Mouse (Mus musculus): ENCODE measurements at regions not wholly inside any gene's neighbourhood (a gene's known extent, or its start where the extent isn't known, plus 50 kb on each side); places are given as distances from the start of the nearest gene placed in this dataset.
A peak's percentile ranks its signal among the peaks of the same experiment; 100 is the strongest.

DNA sequence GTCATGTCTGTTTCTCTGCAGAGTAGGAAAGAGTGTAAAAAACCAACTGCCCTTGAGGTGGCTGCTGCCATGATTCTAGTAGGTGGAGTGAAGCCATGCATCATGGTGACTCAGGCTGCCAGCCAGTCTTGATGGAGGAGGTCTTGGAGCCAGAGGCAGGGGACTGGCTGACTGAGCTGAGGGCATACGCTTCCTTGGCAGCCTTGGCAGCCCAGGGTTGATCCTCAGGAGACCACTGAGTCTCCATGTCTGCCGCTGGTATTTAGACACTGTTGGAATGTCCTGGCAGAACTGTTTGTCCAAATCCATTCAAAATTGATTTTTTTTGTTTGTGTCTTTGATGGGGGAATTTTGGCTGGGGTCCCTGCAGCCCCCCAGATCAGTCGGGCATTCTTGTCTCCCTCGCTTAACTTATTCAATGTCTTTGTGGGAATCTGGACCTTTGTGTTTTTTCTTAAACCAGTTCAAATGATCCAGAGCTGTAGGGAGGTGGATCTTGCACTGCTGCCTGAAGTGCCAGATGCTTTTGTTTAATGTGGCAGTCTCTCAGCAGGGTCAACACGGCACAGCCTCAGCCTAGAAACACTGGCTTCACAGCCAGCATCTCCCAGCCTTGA, 139.0 kb downstream of the 1500009L16Rik start:
- Histone ChIP-seq H3K9me3 (replicated peaks) (no peaks in the 10 kb centered on the region), H3K27me3 (replicated peaks) (no peaks in the 10 kb centered on the region), H3K4me3 (replicated peaks) (no peak overlapping the region), H3K4me2 (no peak overlapping the region), H3K36me3 (no peaks in the 10 kb centered on the region), H3K27ac (replicated peaks) (no peak overlapping the region), H3K4me1 (no peaks in the 10 kb centered on the region; the same call in 1 of the 2 replicates), H3K9ac (replicated peaks) (no peak overlapping the region)
- WGBS = 47% methylated on average over 5 of the region's 5 CpGs
- peak; percentile 67; the same call in 1 of the 2 replicates for ATAC-seq (ENCODE audit: low FRiP score)

DNA sequence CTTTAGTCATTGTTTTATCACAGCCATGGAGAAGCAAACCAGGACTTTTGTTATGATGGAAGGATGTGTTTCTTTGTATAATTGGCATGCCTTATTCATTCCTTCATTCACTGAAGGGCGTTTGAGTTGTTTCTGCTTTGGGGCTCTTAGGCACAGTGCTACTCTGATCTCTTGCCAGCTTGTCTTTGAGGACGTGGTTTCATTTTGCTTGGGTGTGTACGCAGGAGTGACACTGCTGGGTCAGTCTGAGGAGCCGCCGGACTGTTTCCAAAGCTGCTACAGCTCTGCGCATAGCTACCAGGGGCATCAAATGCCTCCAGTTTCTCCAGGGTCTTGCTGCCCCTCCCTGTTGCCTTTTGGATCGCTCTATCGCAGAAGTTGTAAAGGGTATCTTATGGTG, 141.9 kb downstream of the 1500009L16Rik start:
- no peak for ATAC-seq (ENCODE audit: low FRiP score)
- H3K9me3 ChIP-seq (replicated peaks) = no peaks in the 10 kb centered on the region
- H3K36me3 ChIP-seq = no peaks in the 10 kb centered on the region
- no peak overlapping the region for H3K9ac ChIP-seq (replicated peaks)
- no peak overlapping the region for H3K4me3 ChIP-seq (replicated peaks)
- 83% methylated on average over 8 of the region's 8 CpGs for WGBS
- H3K4me2 ChIP-seq = no peak overlapping the region
- no peaks in the 10 kb centered on the region for H3K27me3 ChIP-seq (replicated peaks)
- H3K27ac ChIP-seq (replicated peaks) = no peak overlapping the region
- no peaks in the 10 kb centered on the region; the same call in 1 of the 2 replicates for H3K4me1 ChIP-seq

GRCm38 (mm10) chr10:83865929-83866328, 143.3 kb downstream of the 1500009L16Rik start:
- no peak overlapping the region for H3K4me3 ChIP-seq (replicated peaks)
- no peaks in the 10 kb centered on the region for H3K36me3 ChIP-seq
- no peaks in the 10 kb centered on the region; the same call in 1 of the 2 replicates for H3K4me1 ChIP-seq
- H3K27ac ChIP-seq (replicated peaks) = no peak overlapping the region
- 44% methylated on average over 5 of the region's 5 CpGs for WGBS
- H3K4me2 ChIP-seq = no peak overlapping the region
- no peaks in the 10 kb centered on the region for H3K27me3 ChIP-seq (replicated peaks)
- ATAC-seq (ENCODE audit: low FRiP score) = no peak
- H3K9me3 ChIP-seq (replicated peaks) = no peaks in the 10 kb centered on the region
- no peak overlapping the region for H3K9ac ChIP-seq (replicated peaks)

DNA sequence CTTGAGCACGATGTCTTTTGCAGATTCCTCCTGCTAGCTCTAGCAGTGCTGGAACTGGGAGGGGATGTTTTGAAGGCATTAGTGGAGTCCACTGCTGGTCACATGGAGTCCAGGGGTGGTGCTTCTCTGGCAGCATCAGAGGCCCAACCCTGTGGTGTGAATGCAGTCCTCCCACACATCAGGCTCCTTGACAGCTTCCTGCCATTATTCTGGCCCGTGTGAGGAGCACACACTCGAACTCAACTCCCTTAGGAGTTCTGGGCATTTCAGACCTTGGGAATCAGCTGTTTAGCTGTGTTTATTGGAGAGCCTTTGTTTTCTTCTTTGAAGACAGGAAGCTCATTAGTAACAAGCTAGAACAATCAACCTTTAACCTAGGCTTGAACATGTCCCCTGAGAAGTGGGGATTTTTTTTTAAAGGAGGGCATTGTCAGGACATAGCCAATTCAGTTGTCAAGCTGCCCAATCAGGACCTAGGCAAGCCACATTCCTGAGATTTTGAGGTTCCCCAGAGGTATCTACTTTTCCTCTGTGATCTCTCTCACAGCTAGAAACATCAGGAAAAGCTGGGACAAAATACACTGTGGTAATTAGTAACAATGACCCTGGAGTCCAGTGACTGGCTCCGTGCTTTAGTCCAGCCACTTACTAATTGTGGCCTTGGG, 149.2 kb downstream of the 1500009L16Rik start:
- H3K27ac ChIP-seq (replicated peaks) = no peak overlapping the region
- H3K4me1 ChIP-seq = no peaks in the 10 kb centered on the region
- 61% methylated on average over 4 of the region's 4 CpGs for WGBS
- no peaks in the 10 kb centered on the region for H3K9me3 ChIP-seq (replicated peaks)
- H3K27me3 ChIP-seq (replicated peaks) = no peaks in the 10 kb centered on the region
- H3K9ac ChIP-seq (replicated peaks) = no peak overlapping the region
- H3K36me3 ChIP-seq = no peaks in the 10 kb centered on the region
- no peak overlapping the region for H3K4me2 ChIP-seq
- no peak for ATAC-seq (ENCODE audit: low FRiP score)
- H3K4me3 ChIP-seq (replicated peaks) = no peak overlapping the region

GRCm38 (mm10) chr10:83878745-83879144, 156.1 kb downstream of the 1500009L16Rik start:
- no peak overlapping the region for H3K4me3 ChIP-seq (replicated peaks)
- H3K9ac ChIP-seq (replicated peaks) = no peak overlapping the region
- WGBS = 78% methylated on average over 2 of the region's 2 CpGs
- no peaks in the 10 kb centered on the region for H3K36me3 ChIP-seq
- H3K9me3 ChIP-seq (replicated peaks) = no peaks in the 10 kb centered on the region
- no peak overlapping the region for H3K27ac ChIP-seq (replicated peaks)
- no peak for ATAC-seq (ENCODE audit: low FRiP score)
- H3K4me1 ChIP-seq = no peaks in the 10 kb centered on the region
- H3K27me3 ChIP-seq (replicated peaks) = no peaks in the 10 kb centered on the region
- no peak overlapping the region for H3K4me2 ChIP-seq

GRCm38 (mm10) chr10:83882119-83882890, 159.6 kb downstream of the 1500009L16Rik start:
- Histone ChIP-seq H3K9ac (replicated peaks) (no peak overlapping the region), H3K36me3 (no peaks in the 10 kb centered on the region), H3K27me3 (replicated peaks) (no peaks in the 10 kb centered on the region), H3K4me1 (no peaks in the 10 kb centered on the region), H3K27ac (replicated peaks) (no peak overlapping the region), H3K9me3 (replicated peaks) (no peaks in the 10 kb centered on the region), H3K4me3 (replicated peaks) (no peak overlapping the region), H3K4me2 (no peak overlapping the region)
- WGBS = 77% methylated on average over 17 of the region's 17 CpGs
- no peak for ATAC-seq (ENCODE audit: low FRiP score)

DNA sequence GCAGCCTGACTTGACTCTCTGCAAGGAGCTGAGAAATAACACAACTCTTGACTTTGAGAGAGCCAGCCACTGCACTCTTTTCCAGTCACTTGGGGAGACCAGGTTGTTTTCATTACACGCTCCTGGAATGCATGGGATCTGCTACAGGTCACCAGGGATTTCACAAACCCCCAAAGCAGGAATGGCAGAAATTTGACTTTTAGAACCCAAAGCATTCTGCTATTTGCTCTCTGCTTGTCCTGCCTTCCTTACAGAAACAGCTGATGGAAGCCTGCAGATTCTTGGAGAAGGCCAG, 160.2 kb downstream of the 1500009L16Rik start:
- no peaks in the 10 kb centered on the region for H3K4me1 ChIP-seq
- H3K9ac ChIP-seq (replicated peaks) = no peak overlapping the region
- 79% methylated on average over 1 of the region's 1 CpGs for WGBS
- H3K36me3 ChIP-seq = no peaks in the 10 kb centered on the region
- no peaks in the 10 kb centered on the region for H3K27me3 ChIP-seq (replicated peaks)
- ATAC-seq (ENCODE audit: low FRiP score) = no peak
- no peaks in the 10 kb centered on the region for H3K9me3 ChIP-seq (replicated peaks)
- H3K4me2 ChIP-seq = no peak overlapping the region
- no peak overlapping the region for H3K4me3 ChIP-seq (replicated peaks)
- H3K27ac ChIP-seq (replicated peaks) = no peak overlapping the region

- Histone ChIP-seq H3K4me2 (no peak overlapping the region), H3K4me3 (replicated peaks) (no peak overlapping the region), H3K9me3 (replicated peaks) (no peaks in the 10 kb centered on the region), H3K27ac (replicated peaks) (no peak overlapping the region), H3K4me1 (no peaks in the 10 kb centered on the region), H3K9ac (replicated peaks) (no peak overlapping the region), H3K36me3 (no peaks in the 10 kb centered on the region), H3K27me3 (replicated peaks) (no peaks in the 10 kb centered on the region)
- ATAC-seq (ENCODE audit: low FRiP score) = no peak
- WGBS = 91% methylated on average over 2 of the region's 2 CpGs
These were observed 161.9 kb downstream of the 1500009L16Rik start for GRCm38 (mm10) chr10:83884553-83884952.

DNA sequence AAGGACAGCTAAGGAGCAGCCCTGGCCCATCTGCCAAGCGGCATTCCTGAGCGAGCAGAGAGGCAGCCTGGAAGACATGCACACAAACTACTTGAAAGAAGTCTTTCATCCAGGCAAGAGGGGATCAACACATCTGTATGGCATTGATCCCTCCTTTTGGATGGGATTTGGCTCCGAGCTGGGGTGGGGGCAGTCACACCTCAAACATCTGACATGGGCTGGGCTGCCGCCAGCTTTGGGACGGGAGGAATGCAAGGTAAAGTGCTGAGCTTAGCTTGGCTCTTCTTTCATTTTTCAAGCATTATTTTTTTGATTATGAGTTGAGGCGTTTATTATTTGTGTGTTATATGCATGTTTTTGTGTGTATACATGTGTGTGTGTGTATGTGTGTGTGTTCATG, 165.9 kb downstream of the 1500009L16Rik start:
- H3K27ac ChIP-seq (replicated peaks) = no peak overlapping the region
- H3K4me2 ChIP-seq = no peak overlapping the region
- no peak for ATAC-seq (ENCODE audit: low FRiP score)
- H3K4me1 ChIP-seq = no peaks in the 10 kb centered on the region
- no peaks in the 10 kb centered on the region for H3K9me3 ChIP-seq (replicated peaks)
- H3K36me3 ChIP-seq = no peaks in the 10 kb centered on the region
- H3K9ac ChIP-seq (replicated peaks) = no peak overlapping the region
- H3K27me3 ChIP-seq (replicated peaks) = no peaks in the 10 kb centered on the region
- WGBS = 90% methylated on average over 6 of the region's 6 CpGs
- no peak overlapping the region for H3K4me3 ChIP-seq (replicated peaks)

- no peaks in the 10 kb centered on the region for H3K27me3 ChIP-seq (replicated peaks)
- 64% methylated on average over 3 of the region's 3 CpGs for WGBS
- H3K9ac ChIP-seq (replicated peaks) = no peak overlapping the region
- no peaks in the 10 kb centered on the region; the same call in 1 of the 2 replicates for H3K4me1 ChIP-seq
- no peaks in the 10 kb centered on the region for H3K36me3 ChIP-seq
- no peak for ATAC-seq (ENCODE audit: low FRiP score)
- H3K27ac ChIP-seq (replicated peaks) = no peak overlapping the region
- no peak overlapping the region for H3K4me3 ChIP-seq (replicated peaks)
- no peaks in the 10 kb centered on the region for H3K9me3 ChIP-seq (replicated peaks)
- H3K4me2 ChIP-seq = no peak overlapping the region
These were observed 173.1 kb downstream of the 1500009L16Rik start for GRCm38 (mm10) chr10:83895741-83896150.

DNA sequence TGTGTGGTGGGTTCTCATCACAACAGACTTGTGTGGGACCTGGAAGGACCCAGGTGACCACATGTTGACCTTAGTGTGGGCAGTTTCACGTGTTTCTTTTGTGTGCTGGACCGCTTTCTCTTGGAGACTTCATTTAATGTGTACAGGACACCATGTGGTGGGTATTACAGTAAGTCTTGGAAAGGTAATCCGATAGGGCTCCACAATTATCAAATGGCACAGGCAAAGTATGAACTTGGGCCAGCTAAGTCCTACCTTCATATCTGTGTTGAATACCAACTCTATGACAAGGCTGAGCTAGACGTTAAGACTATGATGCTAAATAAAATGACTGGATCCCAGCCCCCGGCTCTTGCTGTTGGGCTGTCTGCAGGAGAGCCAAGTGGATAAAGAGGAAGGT, 173.5 kb downstream of the 1500009L16Rik start:
- 88% methylated on average over 5 of the region's 5 CpGs for WGBS
- H3K4me3 ChIP-seq (replicated peaks) = no peak overlapping the region
- no peak for ATAC-seq (ENCODE audit: low FRiP score)

DNA sequence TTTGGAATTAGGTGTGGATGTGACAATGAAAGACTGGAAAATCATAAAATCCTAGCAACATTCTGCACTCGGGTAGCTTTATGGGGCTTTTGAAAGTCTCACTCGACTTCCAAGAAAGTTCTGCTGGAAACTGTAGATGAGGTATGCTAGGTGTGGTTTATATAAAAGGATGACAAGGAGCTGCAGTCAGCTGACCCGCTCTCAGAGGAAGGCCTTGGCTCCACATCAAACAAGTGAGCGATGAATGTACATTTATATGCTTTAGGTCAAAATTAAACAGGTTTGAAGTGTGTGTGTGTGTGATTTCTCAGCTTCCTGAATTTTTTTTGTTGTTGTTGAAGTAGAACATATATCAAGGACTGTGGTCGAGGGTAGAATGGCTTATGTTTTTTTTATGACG, 174.9 kb downstream of the 1500009L16Rik start:
- H3K27me3 ChIP-seq (replicated peaks) = no peaks in the 10 kb centered on the region
- no peak overlapping the region for H3K27ac ChIP-seq (replicated peaks)
- WGBS = 82% methylated on average over 6 of the region's 6 CpGs
- no peaks in the 10 kb centered on the region for H3K9me3 ChIP-seq (replicated peaks)
- no peaks in the 10 kb centered on the region; the same call in 1 of the 2 replicates for H3K4me1 ChIP-seq
- ATAC-seq (ENCODE audit: low FRiP score) = no peak
- no peaks in the 10 kb centered on the region for H3K36me3 ChIP-seq
- no peak overlapping the region for H3K4me3 ChIP-seq (replicated peaks)
- no peak overlapping the region for H3K4me2 ChIP-seq
- H3K9ac ChIP-seq (replicated peaks) = no peak overlapping the region

More for the DNA sequence above, 173.5 kb downstream of the 1500009L16Rik start:
- no peaks in the 10 kb centered on the region for H3K36me3 ChIP-seq
- H3K27me3 ChIP-seq (replicated peaks) = no peaks in the 10 kb centered on the region
- no peak overlapping the region for H3K4me2 ChIP-seq
- no peak overlapping the region for H3K9ac ChIP-seq (replicated peaks)
- no peak overlapping the region for H3K27ac ChIP-seq (replicated peaks)
- H3K4me1 ChIP-seq = no peaks in the 10 kb centered on the region; the same call in 1 of the 2 replicates
- H3K9me3 ChIP-seq (replicated peaks) = no peaks in the 10 kb centered on the region

Data from neural tube, embryonic 15.5 days (tissue).